Mouse (Mus musculus) megakaryocyte, adult 5-6 weeks (primary cell): ENCODE measurements around the gene 0610010F05Rik. TPM values are rescaled to one million over a fixed set of nuclear protein-coding genes. Genes with fewer than 3 reads are reported as not detected.
A peak's percentile ranks its signal among the peaks of the same experiment; 100 is the strongest.
"Not testable (repeated sequence)": the region's sequence is repeated elsewhere in the genome, so short reads cannot be mapped to it uniquely, and the experiment has no call there.

Source experiments
- ATAC-seq: 2 replicates; pipeline ENCODE4 v1.8.0; 2016; ENCODE audit warnings: mild to moderate bottlenecking, inconsistent platforms; ENCODE audit not compliant: poor library complexity, severe bottlenecking
- total RNA-seq, 2 experiments: library from RNA; stranded (forward) in 1 of 2; stranded (reverse) in 1 of 2; fragments of 153-499, 151-499 nt in 1 of 2; fragments of 221-1000, 200-1000 nt in 1 of 2; gene quantifications; 2 replicates each; pipeline versions ENCODE4 v1.2.3 to v1.2.4; 2015 to 2017

Gene 0610010F05Rik
- total RNA-seq, 2 experiments from 2014 or later, result 23.5 to 26.9 TPM

GRCm38 (mm10) chr11:23607291-23607690 is 26.1 kb downstream of the 0610010F05Rik start:
- ATAC-seq, result not testable (repeated sequence)

- no peak for ATAC-seq
These were observed 63.3 kb downstream of the 0610010F05Rik start for GRCm38 (mm10) chr11:23570130-23570529.

GRCm38 (mm10) chr11:23565761-23566160 is 67.7 kb downstream of the 0610010F05Rik start:
- ATAC-seq, result peak; percentile 93

GRCm38 (mm10) chr11:23557039-23557630 is 76.3 kb downstream of the 0610010F05Rik start:
- no peak for ATAC-seq

- ATAC-seq, result no peak
These were observed 96.0 kb downstream of the 0610010F05Rik start for GRCm38 (mm10) chr11:23537446-23537845.

GRCm38 (mm10) chr11:23520473-23521205 is 112.8 kb downstream of the 0610010F05Rik start, which contains the start of gene 1700093K21Rik:
Gene 1700093K21Rik (minus strand): TSS chr11:23521155.
- no peak for ATAC-seq

- no peak for ATAC-seq
These were observed 114.5 kb downstream of the 0610010F05Rik start for GRCm38 (mm10) chr11:23518981-23519380.

GRCm38 (mm10) chr11:23515315-23515714 is 118.1 kb downstream of the 0610010F05Rik start:
- ATAC-seq, result no peak

Other genes with a start within 250 kb of the 0610010F05Rik start
- 34.0 and 38.8 TPM in 2 replicates for gene Ahsa2, start 135.6 kb downstream of the 0610010F05Rik start, total RNA-seq (2015)
- gene Ahsa2, start 135.6 kb downstream of the 0610010F05Rik start, total RNA-seq (2017), result 24.6 and 32.3 TPM in 2 replicates
- gene 1700093K21Rik, start 112.5 kb downstream of the 0610010F05Rik start, total RNA-seq (2015), result not detected in 2 replicates
- gene 1700093K21Rik, start 112.5 kb downstream of the 0610010F05Rik start, total RNA-seq (2017), result not detected in 2 replicates
- 14.6 and 21.5 TPM in 2 replicates for gene Pus10, start 32.0 kb upstream of the 0610010F05Rik start, total RNA-seq (2015)
- gene Pus10, start 32.0 kb upstream of the 0610010F05Rik start, total RNA-seq (2017), result 26.0 and 31.1 TPM in 2 replicates
- 19.5 and 35.6 TPM in 2 replicates for gene Pex13, start 32.3 kb upstream of the 0610010F05Rik start, total RNA-seq (2015)
- 11.1 and 19.4 TPM in 2 replicates for gene Pex13, start 32.3 kb upstream of the 0610010F05Rik start, total RNA-seq (2017)
- 52.4 and 55.0 TPM in 2 replicates for gene Rel, start 137.3 kb upstream of the 0610010F05Rik start, total RNA-seq (2015)
- 21.8 and 29.0 TPM in 2 replicates for gene Rel, start 137.3 kb upstream of the 0610010F05Rik start, total RNA-seq (2017)